Mouse (Mus musculus): ENCODE measurements around the gene Nabp1. TPM values are rescaled to one million over a fixed set of nuclear protein-coding genes. Genes with fewer than 3 reads are reported as not detected.

The Nabp1 gene
- 0.02 and 0.10 TPM in 2 replicates for polyA plus RNA-seq (2012)

- Histone ChIP-seq H3K36me3 (ENCODE audit: control insufficient read depth) (no peaks in the 10 kb centered on the region), H3K4me1 (ENCODE audit: control insufficient read depth) (peaks cover 30% of the 10 kb centered on the region), H3K27me3 (ENCODE audit: control insufficient read depth) (peaks cover 12% of the 10 kb centered on the region), H3K9me3 (ENCODE audit: control insufficient read depth, low read length) (no peaks in the 10 kb centered on the region), H3K4me3 (replicated peaks) (peak within 1 kb of the TSS; percentile 84)
- no peak for TF ChIP-seq GATA1 (IDR thresholded peaks at IDR 0.05; ENCODE audit: low read length)
- no peak for TF ChIP-seq TAL1 (IDR thresholded peaks at IDR 0.05; ENCODE audit: low read length)
Observed at GRCm38 (mm10) chr1:51478262-51479026, at the start of gene Nabp1. TSS of gene Nabp1 (minus strand) at chr1:51478425.

- Histone ChIP-seq H3K9me3 (ENCODE audit: control insufficient read depth, low read length) (no peaks in the 10 kb centered on the region), H3K27me3 (ENCODE audit: control insufficient read depth) (no peaks in the 10 kb centered on the region), H3K36me3 (ENCODE audit: control insufficient read depth) (no peaks in the 10 kb centered on the region), H3K4me3 (replicated peaks) (no peak overlapping the region), H3K4me1 (ENCODE audit: control insufficient read depth) (peaks cover 12% of the 10 kb centered on the region)
- TF ChIP-seq TAL1 (IDR thresholded peaks at IDR 0.05; ENCODE audit: low read length) (no peak), GATA1 (IDR thresholded peaks at IDR 0.05; ENCODE audit: low read length) (no peak)
Observed at GRCm38 (mm10) chr1:51525563-51526265, 47.5 kb upstream of the Nabp1 start.

DNA sequence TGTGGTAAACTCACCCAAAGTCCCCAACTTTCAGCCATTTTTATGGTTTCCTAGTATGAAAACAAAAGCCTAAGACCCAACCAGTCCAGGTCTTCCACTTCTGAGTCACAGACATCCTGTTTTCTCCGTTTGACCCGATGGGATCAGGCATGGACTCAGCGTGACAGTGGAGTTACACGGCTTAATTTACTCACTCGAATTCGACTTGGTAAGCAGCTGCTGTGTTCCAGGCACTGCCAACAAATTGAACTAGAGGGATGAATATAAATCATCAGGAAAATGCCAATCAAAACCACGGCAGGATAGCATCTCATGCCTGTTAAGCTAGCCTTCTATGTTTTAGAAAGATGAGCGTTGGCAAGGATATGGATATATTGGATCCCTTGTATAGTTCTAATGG is 43.4 kb upstream of the Nabp1 start:
- Histone ChIP-seq H3K9me3 (ENCODE audit: control insufficient read depth, low read length) (no peaks in the 10 kb centered on the region), H3K4me3 (replicated peaks) (no peak overlapping the region), H3K36me3 (ENCODE audit: control insufficient read depth) (no peaks in the 10 kb centered on the region), H3K27me3 (ENCODE audit: control insufficient read depth) (no peaks in the 10 kb centered on the region), H3K4me1 (ENCODE audit: control insufficient read depth) (no peaks in the 10 kb centered on the region)
- TF ChIP-seq GATA1 (IDR thresholded peaks at IDR 0.05; ENCODE audit: low read length) (no peak), TAL1 (IDR thresholded peaks at IDR 0.05; ENCODE audit: low read length) (no peak)

DNA sequence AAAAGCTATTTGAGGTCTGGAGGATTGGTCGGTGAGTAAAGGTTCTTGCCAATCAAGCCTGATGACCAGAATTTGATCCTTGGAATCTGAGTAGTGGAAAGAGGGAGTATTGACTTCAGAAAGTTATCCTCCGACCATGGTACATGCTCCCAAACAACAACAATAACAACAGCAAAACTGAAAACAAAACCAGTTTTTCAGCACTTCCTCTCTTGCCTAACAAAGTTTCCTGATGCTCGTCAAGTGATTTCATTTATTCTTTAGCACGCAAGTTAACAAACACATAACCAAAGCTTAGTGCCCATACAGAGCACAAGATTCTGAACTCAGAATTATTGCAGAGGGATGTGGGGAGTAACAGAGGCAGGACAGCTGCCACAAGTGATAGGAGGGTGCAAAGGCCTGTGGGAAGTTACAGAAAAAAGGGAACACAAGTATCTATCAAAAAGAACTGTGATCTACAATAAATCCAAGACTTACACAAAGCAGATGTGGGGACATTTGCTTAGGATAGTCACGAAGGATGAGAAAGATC is 42.1 kb upstream of the Nabp1 start:
- Histone ChIP-seq H3K4me1 (ENCODE audit: control insufficient read depth) (no peaks in the 10 kb centered on the region), H3K36me3 (ENCODE audit: control insufficient read depth) (no peaks in the 10 kb centered on the region), H3K27me3 (ENCODE audit: control insufficient read depth) (no peaks in the 10 kb centered on the region), H3K4me3 (replicated peaks) (no peak overlapping the region), H3K9me3 (ENCODE audit: control insufficient read depth, low read length) (no peaks in the 10 kb centered on the region)
- TF ChIP-seq GATA1 (IDR thresholded peaks at IDR 0.05; ENCODE audit: low read length) = no peak
- no peak for TF ChIP-seq TAL1 (IDR thresholded peaks at IDR 0.05; ENCODE audit: low read length)

GRCm38 (mm10) chr1:51519112-51519511 is 40.9 kb upstream of the Nabp1 start:
- TF ChIP-seq GATA1 (IDR thresholded peaks at IDR 0.05; ENCODE audit: low read length) = no peak
- TF ChIP-seq TAL1 (IDR thresholded peaks at IDR 0.05; ENCODE audit: low read length) = no peak
- H3K4me1 ChIP-seq (ENCODE audit: control insufficient read depth) = no peaks in the 10 kb centered on the region
- H3K9me3 ChIP-seq (ENCODE audit: control insufficient read depth, low read length) = no peaks in the 10 kb centered on the region
- H3K36me3 ChIP-seq (ENCODE audit: control insufficient read depth) = no peaks in the 10 kb centered on the region
- no peaks in the 10 kb centered on the region for H3K27me3 ChIP-seq (ENCODE audit: control insufficient read depth)
- no peak overlapping the region for H3K4me3 ChIP-seq (replicated peaks)

DNA sequence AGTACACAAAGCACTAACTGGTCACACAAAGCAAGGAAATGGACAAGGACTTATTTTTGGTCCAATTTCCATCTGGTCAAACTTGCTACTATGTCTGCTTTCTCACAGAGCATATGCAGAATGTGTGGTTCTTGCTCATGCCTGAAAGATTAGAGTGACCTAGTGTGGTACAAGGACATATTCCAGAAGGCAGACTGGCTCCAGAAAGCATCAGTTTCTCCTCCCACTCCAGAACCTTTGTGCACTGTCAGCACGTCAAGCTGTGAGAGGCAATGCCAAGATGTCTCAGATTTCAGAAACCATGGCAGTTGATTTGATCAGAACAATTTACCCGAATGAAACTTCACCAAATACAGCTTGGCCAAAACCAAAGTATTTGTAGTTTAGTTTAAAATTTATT is 37.4 kb upstream of the Nabp1 start:
- H3K27me3 ChIP-seq (ENCODE audit: control insufficient read depth) = no peaks in the 10 kb centered on the region
- no peaks in the 10 kb centered on the region for H3K9me3 ChIP-seq (ENCODE audit: control insufficient read depth, low read length)
- H3K4me3 ChIP-seq (replicated peaks) = no peak overlapping the region
- no peaks in the 10 kb centered on the region for H3K4me1 ChIP-seq (ENCODE audit: control insufficient read depth)
- TF ChIP-seq GATA1 (IDR thresholded peaks at IDR 0.05; ENCODE audit: low read length) (no peak), TAL1 (IDR thresholded peaks at IDR 0.05; ENCODE audit: low read length) (no peak)
- no peaks in the 10 kb centered on the region for H3K36me3 ChIP-seq (ENCODE audit: control insufficient read depth)

DNA sequence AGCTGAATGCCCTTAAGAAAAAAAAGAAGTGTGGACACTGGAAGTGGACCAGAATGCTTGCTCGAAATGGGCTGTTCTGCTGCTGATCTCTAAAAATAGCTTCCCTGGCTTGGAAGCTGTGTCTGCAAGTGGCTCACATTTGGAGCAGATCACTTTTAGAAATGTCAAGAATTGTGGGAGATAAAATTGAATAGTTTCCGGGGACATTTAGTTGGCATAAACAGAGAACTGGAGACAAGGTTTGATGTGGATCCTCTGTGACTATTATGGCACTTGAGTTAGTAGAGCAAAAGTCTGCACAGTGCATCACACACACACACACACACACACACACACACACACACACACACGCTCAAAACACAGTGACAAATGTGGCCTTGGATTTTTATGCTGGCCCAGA is 36.8 kb upstream of the Nabp1 start:
- Histone ChIP-seq H3K4me1 (ENCODE audit: control insufficient read depth) (no peaks in the 10 kb centered on the region), H3K27me3 (ENCODE audit: control insufficient read depth) (no peaks in the 10 kb centered on the region), H3K4me3 (replicated peaks) (no peak overlapping the region), H3K36me3 (ENCODE audit: control insufficient read depth) (no peaks in the 10 kb centered on the region), H3K9me3 (ENCODE audit: control insufficient read depth, low read length) (no peaks in the 10 kb centered on the region)
- no peak for TF ChIP-seq TAL1 (IDR thresholded peaks at IDR 0.05; ENCODE audit: low read length)
- no peak for TF ChIP-seq GATA1 (IDR thresholded peaks at IDR 0.05; ENCODE audit: low read length)

GRCm38 (mm10) chr1:51514379-51514778 is 36.2 kb upstream of the Nabp1 start:
- Histone ChIP-seq H3K27me3 (ENCODE audit: control insufficient read depth) (no peaks in the 10 kb centered on the region), H3K9me3 (ENCODE audit: control insufficient read depth, low read length) (no peaks in the 10 kb centered on the region), H3K36me3 (ENCODE audit: control insufficient read depth) (no peaks in the 10 kb centered on the region), H3K4me1 (ENCODE audit: control insufficient read depth) (no peaks in the 10 kb centered on the region), H3K4me3 (replicated peaks) (no peak overlapping the region)
- TF ChIP-seq TAL1 (IDR thresholded peaks at IDR 0.05; ENCODE audit: low read length) (no peak), GATA1 (IDR thresholded peaks at IDR 0.05; ENCODE audit: low read length) (no peak)

DNA sequence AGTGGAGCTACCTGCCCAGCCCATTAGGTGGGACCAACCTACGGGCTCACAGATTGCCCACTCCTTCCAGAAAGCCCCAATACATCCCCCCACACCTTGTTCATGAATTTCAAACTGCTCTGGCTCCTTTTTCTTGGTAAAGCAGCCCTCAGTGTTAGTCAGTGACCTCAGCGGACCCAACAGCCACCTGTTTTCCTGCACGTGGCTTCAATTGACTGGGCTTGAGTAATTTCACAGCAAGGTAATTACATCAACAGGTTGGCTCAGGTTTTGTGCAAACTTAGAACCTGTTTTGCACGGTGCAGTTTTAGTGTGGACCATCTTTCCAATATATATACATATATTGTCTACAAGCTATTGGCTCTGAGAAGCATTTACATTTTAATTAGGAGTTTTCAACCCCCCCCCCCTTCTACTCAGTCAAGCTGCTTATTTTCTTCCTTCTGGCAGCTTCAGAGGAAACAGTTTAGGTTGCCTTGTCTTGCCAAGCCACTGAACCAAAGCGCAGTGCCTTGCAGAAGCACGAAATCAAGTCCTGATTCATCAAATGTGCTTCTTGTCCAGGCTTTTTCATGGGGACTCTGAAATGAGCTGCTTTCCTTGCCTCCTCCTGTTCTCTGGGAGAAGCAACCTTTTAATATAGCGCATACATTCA is 35.0 kb upstream of the Nabp1 start:
- Histone ChIP-seq H3K9me3 (ENCODE audit: control insufficient read depth, low read length) (no peaks in the 10 kb centered on the region), H3K4me1 (ENCODE audit: control insufficient read depth) (no peaks in the 10 kb centered on the region), H3K4me3 (replicated peaks) (no peak overlapping the region), H3K36me3 (ENCODE audit: control insufficient read depth) (no peaks in the 10 kb centered on the region), H3K27me3 (ENCODE audit: control insufficient read depth) (no peaks in the 10 kb centered on the region)
- no peak for TF ChIP-seq TAL1 (IDR thresholded peaks at IDR 0.05; ENCODE audit: low read length)
- no peak for TF ChIP-seq GATA1 (IDR thresholded peaks at IDR 0.05; ENCODE audit: low read length)

All from erythroblast, embryonic 14.5 days (primary cell).